Mouse (Mus musculus): ENCODE data around the gene Cbfa2t3. TPM values are rescaled to one million over a fixed set of nuclear protein-coding genes. Genes with fewer than 3 reads are reported as not detected.

The Cbfa2t3 gene
- polyA plus RNA-seq, 1 experiment from 2014 or later = 2.4 TPM

GRCm38 (mm10) chr8:122698254-122698768 lies 598 bp downstream of the Cbfa2t3 start:
- Histone ChIP-seq H3K36me3 (replicated peaks) (no peaks in the 10 kb centered on the region), H3K27me3 (ENCODE audit: poor library complexity, severe bottlenecking) (0 out of 2 replicates have a peak, but pooled peaks cover 3% of the 10 kb centered on the region), H3K9me3 (no peaks in the 10 kb centered on the region), H3K4me1 (peaks cover 29% of the 10 kb centered on the region), H3K27ac (peak overlapping the region; percentile 42; the same call in 1 of the 2 replicates), H3K4me3 (peak overlapping the region; percentile 33)
- 81% methylated on average over 5 of the region's 5 CpGs for WGBS
- DNase-seq (ENCODE audit: extremely low spot score, low spot score) = no peak

- 87% methylated on average over 6 of the region's 6 CpGs for WGBS
- Histone ChIP-seq H3K4me3 (peak overlapping the region; percentile 33), H3K27me3 (ENCODE audit: poor library complexity, severe bottlenecking) (0 out of 2 replicates have a peak, but pooled peaks cover 3% of the 10 kb centered on the region), H3K36me3 (replicated peaks) (no peaks in the 10 kb centered on the region), H3K4me1 (peaks cover 29% of the 10 kb centered on the region), H3K9me3 (no peaks in the 10 kb centered on the region), H3K27ac (no peak overlapping the region)
- no peak for DNase-seq (ENCODE audit: extremely low spot score, low spot score)
Measured at GRCm38 (mm10) chr8:122697586-122697985, 1.3 kb downstream of the Cbfa2t3 start.

GRCm38 (mm10) chr8:122697181-122697581 lies 1.7 kb downstream of the Cbfa2t3 start:
- H3K4me3 ChIP-seq = 0 out of 2 replicates have a peak overlapping the region, but pooled peaks have one; percentile 33
- H3K27me3 ChIP-seq (ENCODE audit: poor library complexity, severe bottlenecking) = 0 out of 2 replicates have a peak, but pooled peaks cover 5% of the 10 kb centered on the region
- peaks cover 29% of the 10 kb centered on the region for H3K4me1 ChIP-seq
- no peak overlapping the region for H3K27ac ChIP-seq
- 91% methylated on average over 3 of the region's 3 CpGs for WGBS
- no peak for DNase-seq (ENCODE audit: extremely low spot score, low spot score)
- H3K9me3 ChIP-seq = no peaks in the 10 kb centered on the region
- H3K36me3 ChIP-seq (replicated peaks) = no peaks in the 10 kb centered on the region

- Histone ChIP-seq H3K36me3 (replicated peaks) (no peaks in the 10 kb centered on the region), H3K27me3 (ENCODE audit: poor library complexity, severe bottlenecking) (0 out of 2 replicates have a peak, but pooled peaks cover 15% of the 10 kb centered on the region), H3K4me3 (no peak overlapping the region), H3K27ac (no peak overlapping the region), H3K4me1 (peaks cover 21% of the 10 kb centered on the region), H3K9me3 (no peaks in the 10 kb centered on the region)
- DNase-seq (ENCODE audit: extremely low spot score, low spot score) = no peak
- 67% methylated on average over 7 of the region's 7 CpGs for WGBS
Measured at GRCm38 (mm10) chr8:122695438-122696042, 3.4 kb downstream of the Cbfa2t3 start.

- no peak overlapping the region for H3K27ac ChIP-seq
- 86% methylated on average over 8 of the region's 8 CpGs for WGBS
- 0 out of 2 replicates have a peak, but pooled peaks cover 12% of the 10 kb centered on the region for H3K27me3 ChIP-seq (ENCODE audit: poor library complexity, severe bottlenecking)
Measured at GRCm38 (mm10) chr8:122692152-122692551, 6.8 kb downstream of the Cbfa2t3 start.

GRCm38 (mm10) chr8:122691018-122691417 lies 7.9 kb downstream of the Cbfa2t3 start:
- DNase-seq (ENCODE audit: extremely low spot score, low spot score) = no peak
- Histone ChIP-seq H3K9me3 (no peaks in the 10 kb centered on the region), H3K27me3 (ENCODE audit: poor library complexity, severe bottlenecking) (peaks cover 16% of the 10 kb centered on the region), H3K4me3 (no peak overlapping the region), H3K27ac (no peak overlapping the region), H3K4me1 (0 out of 2 replicates have a peak, but pooled peaks cover 4% of the 10 kb centered on the region), H3K36me3 (replicated peaks) (no peaks in the 10 kb centered on the region)
- WGBS = 81% methylated on average over 6 of the region's 6 CpGs

More at GRCm38 (mm10) chr8:122692152-122692551, 6.8 kb downstream of the Cbfa2t3 start:
- Histone ChIP-seq H3K4me3 (no peak overlapping the region), H3K36me3 (replicated peaks) (no peaks in the 10 kb centered on the region), H3K4me1 (0 out of 2 replicates have a peak, but pooled peaks cover 6% of the 10 kb centered on the region), H3K9me3 (no peaks in the 10 kb centered on the region)
- DNase-seq (ENCODE audit: extremely low spot score, low spot score) = no peak

GRCm38 (mm10) chr8:122689315-122689714 lies 9.6 kb downstream of the Cbfa2t3 start:
- no peak overlapping the region for H3K27ac ChIP-seq
- peaks cover 28% of the 10 kb centered on the region for H3K27me3 ChIP-seq (ENCODE audit: poor library complexity, severe bottlenecking)
- H3K4me1 ChIP-seq = no peaks in the 10 kb centered on the region
- whole genome bisulfite sequencing = 78% methylated on average over 1 of the region's 1 CpGs
- H3K4me3 ChIP-seq = no peak overlapping the region
- H3K36me3 ChIP-seq (replicated peaks) = no peaks in the 10 kb centered on the region
- no peaks in the 10 kb centered on the region for H3K9me3 ChIP-seq
- no peak for DNase-seq (ENCODE audit: extremely low spot score, low spot score)

- no peak for DNase-seq (ENCODE audit: extremely low spot score, low spot score)
- H3K27ac ChIP-seq = no peak overlapping the region
- peaks cover 34% of the 10 kb centered on the region for H3K27me3 ChIP-seq (ENCODE audit: poor library complexity, severe bottlenecking)
- H3K4me1 ChIP-seq = no peaks in the 10 kb centered on the region
- H3K4me3 ChIP-seq = no peak overlapping the region
- no peaks in the 10 kb centered on the region for H3K36me3 ChIP-seq (replicated peaks)
- 85% methylated on average over 9 of the region's 9 CpGs for WGBS
- H3K9me3 ChIP-seq = no peaks in the 10 kb centered on the region
Measured at GRCm38 (mm10) chr8:122686879-122687278, 12.0 kb downstream of the Cbfa2t3 start.

- Histone ChIP-seq H3K36me3 (replicated peaks) (no peaks in the 10 kb centered on the region), H3K4me3 (no peak overlapping the region), H3K4me1 (peaks cover 2% of the 10 kb centered on the region; the same call in 1 of the 2 replicates), H3K27ac (no peak overlapping the region), H3K9me3 (no peaks in the 10 kb centered on the region), H3K27me3 (ENCODE audit: poor library complexity, severe bottlenecking) (peaks cover 43% of the 10 kb centered on the region)
- WGBS = 85% methylated on average over 19 of the region's 19 CpGs
- no peak for DNase-seq (ENCODE audit: extremely low spot score, low spot score)
Measured at GRCm38 (mm10) chr8:122685097-122685861, 13.6 kb downstream of the Cbfa2t3 start.

- peaks cover 67% of the 10 kb centered on the region for H3K27me3 ChIP-seq (ENCODE audit: poor library complexity, severe bottlenecking)
- H3K4me3 ChIP-seq = no peak overlapping the region
- DNase-seq (ENCODE audit: extremely low spot score, low spot score) = no peak
- no peaks in the 10 kb centered on the region for H3K9me3 ChIP-seq
- H3K36me3 ChIP-seq (replicated peaks) = no peaks in the 10 kb centered on the region
- 90% methylated on average over 11 of the region's 11 CpGs for WGBS
- H3K27ac ChIP-seq = no peak overlapping the region
- H3K4me1 ChIP-seq = peaks cover 25% of the 10 kb centered on the region
Measured at GRCm38 (mm10) chr8:122682820-122683219, 16.1 kb downstream of the Cbfa2t3 start.

- DNase-seq (ENCODE audit: extremely low spot score, low spot score) = no peak
- Histone ChIP-seq H3K4me1 (peaks cover 50% of the 10 kb centered on the region), H3K9me3 (no peaks in the 10 kb centered on the region), H3K36me3 (replicated peaks) (no peaks in the 10 kb centered on the region), H3K27ac (no peak overlapping the region), H3K4me3 (no peak overlapping the region; the same call in 1 of the 2 replicates), H3K27me3 (ENCODE audit: poor library complexity, severe bottlenecking) (peaks cover 85% of the 10 kb centered on the region)
- 42% methylated on average over 7 of the region's 7 CpGs for WGBS
Measured at GRCm38 (mm10) chr8:122680171-122680570, 18.7 kb downstream of the Cbfa2t3 start.

- Histone ChIP-seq H3K4me3 (peak overlapping the region; percentile 71; the same call in 1 of the 2 replicates), H3K4me1 (peaks cover 56% of the 10 kb centered on the region), H3K36me3 (replicated peaks) (no peaks in the 10 kb centered on the region), H3K9me3 (no peaks in the 10 kb centered on the region), H3K27me3 (ENCODE audit: poor library complexity, severe bottlenecking) (peaks cover 86% of the 10 kb centered on the region), H3K27ac (no peak overlapping the region)
- 34% methylated on average over 11 of the region's 11 CpGs for WGBS
- no peak for DNase-seq (ENCODE audit: extremely low spot score, low spot score)
Measured at GRCm38 (mm10) chr8:122679325-122679920, 19.5 kb downstream of the Cbfa2t3 start.

Data from forebrain, embryonic 10.5 days (tissue).